Mouse (Mus musculus) gastrocnemius, postnatal 14 days (tissue): ENCODE measurements around the gene Pomgnt2. TPM values are rescaled to one million over a fixed set of nuclear protein-coding genes. Genes with fewer than 3 reads are reported as not detected.

Experiments used
- DNase-seq: peaks from one replicate; pipeline ENCODE4 v3.0.0; 2021; ENCODE audit warnings: mixed read lengths
- intact Hi-C: fragments of 180-260 bp; cut with DNase I; formaldehyde crosslinking; loops from one replicate; pipeline ENCODE4 v1.15.1; 2025; ENCODE audit warnings: low total_unique reads
- total RNA-seq, 2 experiments: library from RNA; stranded (reverse); gene quantifications; 2 replicates each; pipeline ENCODE4 v1.2.3; 2021

Pomgnt2 gene
- total RNA-seq, 2 experiments from 2014 or later: 7.1 to 9.0 TPM

- intact Hi-C loops: loop anchor here (5.0 kb wide), 1 partner anchor 99 kb away; the partner anchor contains the start of gene Snrk
- no peak for DNase-seq
These were observed 21.2 kb upstream of the Pomgnt2 start for GRCm38 (mm10) chr9:122018079-122018478.

GRCm38 (mm10) chr9:122014241-122014667, 17.3 kb upstream of the Pomgnt2 start:
- DNase-seq: peak; percentile 80
- intact Hi-C loops: loop anchor here (2.0 kb wide), 1 partner anchor 171 kb away; no protein-coding TSS in a partner anchor

- DNase-seq: no peak
- intact Hi-C loops: loop anchor here (2.0 kb wide), 1 partner anchor 171 kb away; no protein-coding TSS in a partner anchor
These were observed 16.7 kb upstream of the Pomgnt2 start for GRCm38 (mm10) chr9:122013629-122014028.

- intact Hi-C loops: no loop called here
- no peak for DNase-seq
These were observed 15.9 kb upstream of the Pomgnt2 start for GRCm38 (mm10) chr9:122012816-122013215.

GRCm38 (mm10) chr9:122010751-122011150, 13.8 kb upstream of the Pomgnt2 start:
- no peak for DNase-seq
- intact Hi-C loops: no loop called here

- intact Hi-C loops: no loop called here
- no peak for DNase-seq
These were observed 12.0 kb upstream of the Pomgnt2 start for GRCm38 (mm10) chr9:122008876-122009275.

- DNase-seq: no peak
These were observed 9.7 kb upstream of the Pomgnt2 start for GRCm38 (mm10) chr9:122006609-122007008.

GRCm38 (mm10) chr9:122006175-122006574, 9.3 kb upstream of the Pomgnt2 start:
- DNase-seq: no peak
- intact Hi-C loops: no loop called here

More at GRCm38 (mm10) chr9:122006609-122007008, 9.7 kb upstream of the Pomgnt2 start:
- intact Hi-C loops: no loop called here

GRCm38 (mm10) chr9:121997978-121998377, 1.1 kb upstream of the Pomgnt2 start:
- intact Hi-C loops: no loop called here
- DNase-seq: no peak

- intact Hi-C loops: no loop called here
- DNase-seq: peak; percentile 86
These were observed 1.3 kb downstream of the Pomgnt2 start for GRCm38 (mm10) chr9:121995508-121996131.

GRCm38 (mm10) chr9:121995077-121995476, 1.8 kb downstream of the Pomgnt2 start:
- intact Hi-C loops: no loop called here
- no peak for DNase-seq

GRCm38 (mm10) chr9:121993047-121993446, 3.9 kb downstream of the Pomgnt2 start:
- intact Hi-C loops: no loop called here

GRCm38 (mm10) chr9:121991041-121991440, 5.9 kb downstream of the Pomgnt2 start:
- DNase-seq: no peak
- intact Hi-C loops: no loop called here

More at GRCm38 (mm10) chr9:121993047-121993446, 3.9 kb downstream of the Pomgnt2 start:
- no peak for DNase-seq

GRCm38 (mm10) chr9:121989536-121989935, 7.4 kb downstream of the Pomgnt2 start:
- DNase-seq: no peak
- intact Hi-C loops: no loop called here

- DNase-seq: no peak
- intact Hi-C loops: no loop called here
These were observed 8.0 kb downstream of the Pomgnt2 start for GRCm38 (mm10) chr9:121988910-121989309.

- DNase-seq: peak; percentile 65
- intact Hi-C loops: loop anchor here (1.0 kb wide), 1 partner anchor 37 kb away; no protein-coding TSS in a partner anchor
These were observed 12.1 kb downstream of the Pomgnt2 start for GRCm38 (mm10) chr9:121984465-121985461.

GRCm38 (mm10) chr9:121983504-121983903, 13.4 kb downstream of the Pomgnt2 start:
- intact Hi-C loops: no loop called here
- peak; percentile 82 for DNase-seq

- intact Hi-C loops: no loop called here
- no peak for DNase-seq
These were observed 14.2 kb downstream of the Pomgnt2 start for GRCm38 (mm10) chr9:121982665-121983064.

- intact Hi-C loops: no loop called here
- DNase-seq: no peak
These were observed 14.7 kb downstream of the Pomgnt2 start for GRCm38 (mm10) chr9:121982214-121982613.

- intact Hi-C loops: no loop called here
These were observed 15.3 kb downstream of the Pomgnt2 start for GRCm38 (mm10) chr9:121981466-121982105.

More at GRCm38 (mm10) chr9:121981466-121982105, 15.3 kb downstream of the Pomgnt2 start:
- no peak for DNase-seq
